Mouse (Mus musculus): Measurements from ENCODE around the gene Frmd4b. TPM values are rescaled to one million over a fixed set of nuclear protein-coding genes. Genes with fewer than 3 reads are reported as not detected.

Frmd4b gene
- total RNA-seq, 2 experiments from 2014 or later = 25.1 to 31.3 TPM

DNA sequence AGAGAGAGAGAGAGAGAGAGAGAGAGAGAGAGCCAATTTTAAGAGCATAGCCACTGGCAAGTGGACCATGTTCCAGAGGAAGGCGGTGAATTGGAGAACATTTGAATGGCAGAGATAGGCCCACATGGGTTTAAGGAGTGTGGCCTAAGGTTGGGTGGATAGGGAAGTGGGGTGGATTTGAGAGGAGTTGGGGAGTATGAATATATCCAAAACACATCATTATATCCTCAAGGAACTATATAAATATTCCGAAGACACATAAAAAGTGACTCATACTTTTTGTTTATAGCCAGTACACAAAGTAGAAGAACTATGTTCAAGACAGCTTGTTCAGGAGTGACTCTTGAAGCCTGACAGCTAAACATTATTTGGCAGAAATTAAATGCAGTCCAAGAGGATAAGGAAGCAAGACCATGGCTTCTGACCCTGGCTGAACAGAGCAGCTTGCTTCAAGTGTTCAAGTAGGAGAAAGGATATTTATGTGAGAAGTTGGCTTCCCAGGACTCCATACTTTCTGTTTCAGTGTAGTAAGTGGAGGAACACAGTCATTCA lies 36.8 kb downstream of the Frmd4b start:
- DNase-seq (ENCODE audit: low spot score in 2 of 2) = no peak

DNA sequence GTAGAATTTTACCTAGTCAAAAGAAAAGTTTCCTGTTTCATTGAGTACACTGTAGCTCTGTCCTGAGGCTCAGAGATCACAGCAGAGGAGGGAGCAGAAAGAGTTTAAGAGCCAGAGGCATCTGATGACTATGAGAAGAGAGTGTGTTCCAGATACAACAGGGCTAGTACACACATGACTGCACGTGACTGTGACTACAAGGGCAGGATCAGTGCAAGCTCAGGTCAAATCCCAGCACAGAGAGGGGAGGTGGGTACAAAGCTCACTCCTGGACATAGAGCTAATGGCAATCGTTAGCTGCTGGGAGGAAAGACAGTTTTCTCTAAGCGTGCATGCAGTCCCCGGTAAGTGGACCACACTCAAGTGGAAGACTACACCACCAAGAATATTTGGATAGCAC lies 37.6 kb downstream of the Frmd4b start:
- DNase-seq (ENCODE audit: low spot score in 2 of 2) = no peak

- DNase-seq (ENCODE audit: low spot score in 2 of 2) = no peak
Observed at GRCm38 (mm10) chr6:97578210-97578609, 39.1 kb downstream of the Frmd4b start.

DNA sequence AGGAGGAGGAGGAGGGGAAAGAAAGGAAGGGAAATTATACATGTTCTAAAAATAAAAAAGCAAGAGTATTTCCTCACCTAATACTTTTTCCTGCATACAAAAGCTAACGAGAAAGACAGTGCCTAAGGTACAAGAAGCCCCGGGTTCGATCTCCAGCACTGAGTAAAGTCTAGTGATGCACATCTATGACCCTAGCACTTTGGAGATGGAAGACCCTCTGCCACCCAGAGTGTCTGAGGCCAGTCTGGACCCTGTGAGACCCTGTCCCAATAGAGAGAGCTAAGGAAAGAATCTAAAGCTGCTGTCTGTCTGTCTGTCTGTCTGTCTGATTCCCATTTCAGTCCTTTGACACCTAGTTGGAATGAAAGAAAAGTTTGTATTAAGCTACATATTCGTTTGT lies 40.0 kb downstream of the Frmd4b start:
- DNase-seq (ENCODE audit: low spot score in 2 of 2) = no peak

GRCm38 (mm10) chr6:97576565-97577346 lies 40.6 kb downstream of the Frmd4b start:
- DNase-seq (ENCODE audit: low spot score in 2 of 2) = no peak

DNA sequence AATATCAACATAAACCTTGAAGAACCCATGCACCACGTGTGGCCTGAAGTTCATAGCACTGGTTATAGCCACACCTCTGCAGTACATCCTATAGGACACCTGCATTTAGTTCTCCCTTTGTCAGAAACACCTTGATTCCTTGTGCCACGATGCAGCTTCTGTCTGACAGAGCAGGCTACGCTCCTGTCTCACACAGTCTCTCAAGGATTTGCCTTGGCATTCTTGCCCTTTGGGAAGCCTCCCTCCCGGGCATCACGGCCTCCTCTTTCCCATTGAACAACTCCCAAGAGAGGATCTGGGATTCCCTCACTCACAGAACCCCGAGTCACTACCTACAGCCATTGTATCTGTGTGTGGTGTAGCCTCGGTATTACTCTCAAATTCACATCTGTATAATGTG lies 41.2 kb downstream of the Frmd4b start:
- DNase-seq (ENCODE audit: low spot score in 2 of 2) = no peak

- no peak for DNase-seq (ENCODE audit: low spot score in 2 of 2)
Observed at GRCm38 (mm10) chr6:97574973-97575372, 42.4 kb downstream of the Frmd4b start.

- DNase-seq (ENCODE audit: low spot score in 2 of 2) = no peak
Observed at GRCm38 (mm10) chr6:97572226-97572625, 45.1 kb downstream of the Frmd4b start.

GRCm38 (mm10) chr6:97568538-97568937 lies 48.8 kb downstream of the Frmd4b start:
- DNase-seq (ENCODE audit: low spot score in 2 of 2) = no peak

DNA sequence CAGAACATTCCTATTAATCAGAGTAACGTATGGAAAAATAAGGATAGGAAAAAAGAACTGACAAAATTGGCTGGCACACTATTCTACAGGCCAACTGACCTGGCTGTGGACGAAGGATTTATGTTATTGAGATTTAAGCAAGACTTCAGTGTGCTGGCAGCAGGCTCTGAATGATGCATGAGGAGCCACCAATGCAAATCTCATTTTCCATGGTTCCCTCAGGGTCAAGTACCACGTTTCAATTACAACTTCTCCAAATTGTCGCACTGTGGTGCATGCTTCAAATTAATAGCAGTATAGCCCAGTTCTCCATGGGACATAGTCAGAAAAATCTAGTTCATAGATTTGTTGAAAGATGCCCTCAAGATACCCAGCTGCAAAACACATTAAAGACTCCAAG lies 50.6 kb downstream of the Frmd4b start:
- no peak for DNase-seq (ENCODE audit: low spot score in 2 of 2)

GRCm38 (mm10) chr6:97557147-97557546 lies 60.2 kb downstream of the Frmd4b start:
- no peak for DNase-seq (ENCODE audit: low spot score in 2 of 2)

DNA sequence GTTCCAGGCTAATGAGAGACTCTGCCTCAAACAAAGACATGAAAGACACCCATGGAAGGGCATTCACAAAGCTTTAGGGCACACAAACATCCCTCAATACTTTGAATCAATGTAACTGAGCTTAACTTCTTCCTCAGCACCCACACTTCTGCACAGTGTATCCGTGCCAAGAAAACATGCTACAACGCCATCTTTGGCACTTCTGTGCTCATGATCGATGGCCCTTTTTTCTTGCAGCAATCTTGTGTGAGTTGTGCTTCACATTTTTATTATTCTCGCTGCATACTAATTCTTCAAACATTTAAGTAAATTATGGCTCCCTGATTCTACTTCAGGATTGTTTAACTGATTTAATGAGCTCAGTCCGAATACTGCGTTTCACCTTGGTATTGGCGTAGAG lies 61.7 kb downstream of the Frmd4b start:
- DNase-seq (ENCODE audit: low spot score in 2 of 2) = no peak

GRCm38 (mm10) chr6:97553431-97553830 lies 63.9 kb downstream of the Frmd4b start:
- DNase-seq (ENCODE audit: low spot score in 2 of 2) = no peak

DNA sequence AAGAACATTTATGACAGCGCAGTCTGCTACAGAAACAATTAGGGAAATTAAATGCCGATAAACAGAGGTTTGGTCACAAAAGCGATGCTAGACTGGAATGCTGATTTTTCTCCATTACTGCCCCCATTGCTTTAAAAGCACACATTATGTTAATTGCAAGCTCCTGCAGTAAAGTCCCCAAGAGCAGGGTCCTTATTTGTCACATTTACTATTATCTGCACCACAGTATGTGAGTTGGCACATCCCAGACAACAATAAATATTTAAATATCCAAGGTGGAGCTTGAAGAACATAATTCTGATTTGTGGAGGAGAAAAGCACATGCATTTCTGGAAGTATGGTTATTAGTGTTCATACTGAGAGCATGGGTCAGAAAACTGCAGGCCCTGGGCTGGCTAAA lies 64.8 kb downstream of the Frmd4b start:
- DNase-seq (ENCODE audit: low spot score in 2 of 2) = no peak

DNA sequence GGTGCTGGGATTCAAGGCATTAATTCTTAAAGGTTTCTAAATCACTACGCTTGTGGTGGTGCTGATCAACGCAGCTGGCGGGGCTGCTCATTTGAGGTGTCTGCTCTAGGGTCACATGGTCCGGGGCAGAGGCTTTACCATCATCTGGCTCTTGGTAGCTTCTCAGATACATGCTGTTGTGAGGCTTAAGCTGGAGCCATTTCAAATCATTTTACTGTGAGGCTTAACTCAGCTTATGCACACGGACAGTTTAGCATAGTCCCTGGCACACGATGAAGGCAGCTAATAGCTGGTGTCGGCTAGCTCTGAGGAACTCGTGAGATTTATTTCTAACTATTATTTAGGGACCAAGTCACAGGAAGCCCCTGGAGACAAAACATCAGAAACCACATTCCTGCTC lies 65.5 kb downstream of the Frmd4b start:
- no peak for DNase-seq (ENCODE audit: low spot score in 2 of 2)

- no peak for DNase-seq (ENCODE audit: low spot score in 2 of 2)
Observed at GRCm38 (mm10) chr6:97551161-97551560, 66.2 kb downstream of the Frmd4b start.

- DNase-seq (ENCODE audit: low spot score in 2 of 2) = no peak
Observed at GRCm38 (mm10) chr6:97540458-97540857, 76.9 kb downstream of the Frmd4b start.

DNA sequence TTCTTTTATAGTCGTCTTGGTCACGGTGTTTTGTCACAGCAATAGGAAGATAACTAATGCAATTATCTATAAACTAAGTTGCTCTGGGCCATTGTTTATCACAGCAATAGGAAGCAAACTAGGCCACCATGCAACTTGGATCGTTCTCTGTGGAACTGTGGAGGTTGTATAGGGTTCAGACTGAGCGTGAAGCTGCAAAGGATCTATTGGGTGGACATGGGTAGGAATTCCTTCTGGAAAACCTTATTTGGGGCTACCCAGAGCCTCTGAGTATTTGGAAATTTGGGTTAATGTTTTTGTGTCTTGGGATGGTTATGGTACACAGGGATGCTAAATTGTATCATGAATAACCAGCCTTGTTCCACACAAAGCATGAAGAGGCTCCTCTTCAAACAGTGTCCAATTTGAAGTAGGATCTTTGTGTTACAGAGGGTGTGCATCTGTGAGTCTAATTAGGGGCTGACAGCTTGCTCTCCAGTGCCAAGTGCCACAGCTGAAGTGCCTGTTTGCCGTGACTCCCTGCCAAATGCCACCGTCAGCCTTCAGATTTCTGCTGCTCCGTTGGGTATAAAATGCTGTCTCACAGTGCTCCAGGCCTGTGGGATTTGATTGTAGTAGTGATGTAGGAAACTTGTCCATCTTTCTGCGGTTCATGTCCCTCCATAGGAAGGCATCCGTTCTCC lies 81.4 kb downstream of the Frmd4b start:
- peak in 1 of 2 experiments; percentile 24 for DNase-seq (ENCODE audit: low spot score in 2 of 2)

DNA sequence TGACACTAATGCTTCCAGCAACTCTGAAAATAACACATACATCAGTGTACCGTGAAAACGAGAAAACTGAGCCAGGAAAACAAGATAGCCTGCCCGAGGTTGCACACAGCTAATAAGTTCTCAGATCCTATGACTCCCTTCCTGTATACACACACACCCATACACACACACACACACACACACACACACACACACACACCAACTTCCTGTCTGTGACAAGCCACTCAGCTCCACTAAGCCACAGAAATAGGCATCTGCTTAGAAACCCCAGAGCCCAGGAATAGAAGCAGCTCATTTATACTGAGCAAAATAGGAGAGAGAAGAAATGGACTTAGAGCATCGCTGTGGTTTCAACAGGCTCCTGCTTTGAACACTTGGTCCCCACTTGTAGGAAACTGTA lies 86.3 kb downstream of the Frmd4b start:
- no peak for DNase-seq (ENCODE audit: low spot score in 2 of 2)

- DNase-seq (ENCODE audit: low spot score in 2 of 2) = no peak
Observed at GRCm38 (mm10) chr6:97528961-97529680, 88.2 kb downstream of the Frmd4b start.

- DNase-seq (ENCODE audit: low spot score in 2 of 2) = peak in 1 of 2 experiments; percentile 40
Observed at GRCm38 (mm10) chr6:97526092-97526491, 91.2 kb downstream of the Frmd4b start.

DNA sequence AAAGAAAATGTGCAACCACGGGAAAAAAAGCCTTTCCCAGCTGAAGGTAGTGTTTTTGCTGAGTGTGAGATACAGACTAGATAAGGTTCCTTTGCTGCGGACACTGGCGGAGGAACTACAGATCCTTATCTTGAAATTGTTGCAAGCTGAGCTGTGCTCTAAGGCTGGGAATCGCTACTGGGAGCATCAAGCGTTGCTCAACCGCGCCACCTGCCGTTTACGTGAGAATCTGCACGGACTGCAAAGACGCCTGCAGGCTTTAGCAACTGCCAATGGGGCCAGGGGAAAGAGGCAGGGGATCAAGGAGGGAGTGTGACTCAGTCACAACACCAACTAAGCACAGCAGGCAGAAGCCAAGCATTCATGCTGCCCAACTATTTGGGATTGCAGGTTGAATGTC lies 94.2 kb downstream of the Frmd4b start:
- peak; percentile 57 to 80 for DNase-seq (ENCODE audit: low spot score in 2 of 2)

Data from gastrocnemius, postnatal 4 days (tissue).